Mouse (Mus musculus): ENCODE results near the gene Tsc22d1. TPM values are rescaled to one million over a fixed set of nuclear protein-coding genes. Genes with fewer than 3 reads are reported as not detected.
A peak's percentile ranks its signal among the peaks of the same experiment; 100 is the strongest.

Tsc22d1 gene
- polyA plus RNA-seq, 1 experiment from 2014 or later, result 96.2 TPM

GRCm38 (mm10) chr14:76520606-76521005 is 105.8 kb downstream of the Tsc22d1 start:
- no peaks in the 10 kb centered on the region for H3K27me3 ChIP-seq
- no peaks in the 10 kb centered on the region for H3K9me3 ChIP-seq (replicated peaks)
- H3K4me2 ChIP-seq, result peak overlapping the region; percentile 56
- peak overlapping the region; percentile 26 for H3K9ac ChIP-seq
- H3K4me3 ChIP-seq (replicated peaks), result no peak overlapping the region
- 18% methylated on average over 4 of the region's 4 CpGs for WGBS (ENCODE audit: insufficient replicate concordance)
- H3K4me1 ChIP-seq (replicated peaks), result peaks cover 65% of the 10 kb centered on the region
- H3K36me3 ChIP-seq (replicated peaks), result no peaks in the 10 kb centered on the region
- ATAC-seq (ENCODE audit: insufficient read depth), result peak; percentile 96
- peak overlapping the region; percentile 88 for H3K27ac ChIP-seq (replicated peaks)

GRCm38 (mm10) chr14:76521308-76521707 is 106.5 kb downstream of the Tsc22d1 start:
- Histone ChIP-seq H3K4me1 (replicated peaks) (peaks cover 59% of the 10 kb centered on the region), H3K36me3 (replicated peaks) (no peaks in the 10 kb centered on the region), H3K27me3 (no peaks in the 10 kb centered on the region), H3K4me3 (replicated peaks) (no peak overlapping the region), H3K9me3 (replicated peaks) (no peaks in the 10 kb centered on the region), H3K4me2 (no peak overlapping the region), H3K9ac (no peak overlapping the region), H3K27ac (replicated peaks) (peak overlapping the region; percentile 88)
- ATAC-seq (ENCODE audit: insufficient read depth), result no peak
- 80% methylated on average over 3 of the region's 3 CpGs for WGBS (ENCODE audit: insufficient replicate concordance)

- no peaks in the 10 kb centered on the region for H3K9me3 ChIP-seq (replicated peaks)
- no peak overlapping the region for H3K27ac ChIP-seq (replicated peaks)
- no peaks in the 10 kb centered on the region for H3K36me3 ChIP-seq (replicated peaks)
- no peak for ATAC-seq (ENCODE audit: insufficient read depth)
- WGBS (ENCODE audit: insufficient replicate concordance), result 85% methylated on average over 1 of the region's 1 CpGs
- H3K4me1 ChIP-seq (replicated peaks), result peaks cover 60% of the 10 kb centered on the region
- no peaks in the 10 kb centered on the region for H3K27me3 ChIP-seq
- no peak overlapping the region for H3K4me2 ChIP-seq
- H3K4me3 ChIP-seq (replicated peaks), result no peak overlapping the region
- H3K9ac ChIP-seq, result no peak overlapping the region
These were observed 108.6 kb downstream of the Tsc22d1 start for GRCm38 (mm10) chr14:76523344-76523743.

- Histone ChIP-seq H3K4me2 (no peak overlapping the region), H3K9ac (no peak overlapping the region), H3K9me3 (replicated peaks) (no peaks in the 10 kb centered on the region), H3K27me3 (no peaks in the 10 kb centered on the region), H3K36me3 (replicated peaks) (no peaks in the 10 kb centered on the region), H3K4me1 (replicated peaks) (peaks cover 70% of the 10 kb centered on the region), H3K27ac (replicated peaks) (0 out of 2 replicates have a peak overlapping the region, but pooled peaks have one; percentile 9), H3K4me3 (replicated peaks) (no peak overlapping the region)
- ATAC-seq (ENCODE audit: insufficient read depth), result no peak
- WGBS (ENCODE audit: insufficient replicate concordance), result 75% methylated on average over 6 of the region's 6 CpGs
These were observed 111.7 kb downstream of the Tsc22d1 start for GRCm38 (mm10) chr14:76526467-76526866.

GRCm38 (mm10) chr14:76527030-76527719 is 112.4 kb downstream of the Tsc22d1 start:
- Histone ChIP-seq H3K4me2 (no peak overlapping the region), H3K9ac (no peak overlapping the region), H3K4me3 (replicated peaks) (no peak overlapping the region), H3K27me3 (no peaks in the 10 kb centered on the region), H3K4me1 (replicated peaks) (peaks cover 70% of the 10 kb centered on the region), H3K9me3 (replicated peaks) (no peaks in the 10 kb centered on the region), H3K27ac (replicated peaks) (no peak overlapping the region), H3K36me3 (replicated peaks) (no peaks in the 10 kb centered on the region)
- ATAC-seq (ENCODE audit: insufficient read depth), result no peak
- WGBS (ENCODE audit: insufficient replicate concordance), result 91% methylated on average over 20 of the region's 20 CpGs

GRCm38 (mm10) chr14:76527758-76528313 is 113.1 kb downstream of the Tsc22d1 start:
- 53% methylated on average over 9 of the region's 9 CpGs for WGBS (ENCODE audit: insufficient replicate concordance)
- no peaks in the 10 kb centered on the region for H3K9me3 ChIP-seq (replicated peaks)
- H3K4me3 ChIP-seq (replicated peaks), result no peak overlapping the region
- H3K27ac ChIP-seq (replicated peaks), result no peak overlapping the region
- ATAC-seq (ENCODE audit: insufficient read depth), result no peak
- H3K27me3 ChIP-seq, result no peaks in the 10 kb centered on the region
- no peaks in the 10 kb centered on the region for H3K36me3 ChIP-seq (replicated peaks)
- no peak overlapping the region for H3K9ac ChIP-seq
- no peak overlapping the region for H3K4me2 ChIP-seq
- peaks cover 75% of the 10 kb centered on the region for H3K4me1 ChIP-seq (replicated peaks)

- no peaks in the 10 kb centered on the region for H3K36me3 ChIP-seq (replicated peaks)
- no peaks in the 10 kb centered on the region for H3K27me3 ChIP-seq
- H3K4me1 ChIP-seq (replicated peaks), result peaks cover 81% of the 10 kb centered on the region
- WGBS (ENCODE audit: insufficient replicate concordance), result 65% methylated on average over 5 of the region's 5 CpGs
- H3K27ac ChIP-seq (replicated peaks), result peak overlapping the region; percentile 43
- no peak overlapping the region for H3K9ac ChIP-seq
- H3K4me3 ChIP-seq (replicated peaks), result no peak overlapping the region
- no peaks in the 10 kb centered on the region for H3K9me3 ChIP-seq (replicated peaks)
- H3K4me2 ChIP-seq, result no peak overlapping the region
- ATAC-seq (ENCODE audit: insufficient read depth), result no peak
These were observed 113.9 kb downstream of the Tsc22d1 start for GRCm38 (mm10) chr14:76528641-76529040.

GRCm38 (mm10) chr14:76531027-76531660 is 116.4 kb downstream of the Tsc22d1 start:
- ATAC-seq (ENCODE audit: insufficient read depth), result 0 out of 2 replicates have a peak, but pooled peaks have one; percentile 12
- H3K9ac ChIP-seq, result peak overlapping the region; percentile 44
- H3K9me3 ChIP-seq (replicated peaks), result no peaks in the 10 kb centered on the region
- no peaks in the 10 kb centered on the region for H3K36me3 ChIP-seq (replicated peaks)
- H3K4me1 ChIP-seq (replicated peaks), result peaks cover 86% of the 10 kb centered on the region
- 60% methylated on average over 7 of the region's 7 CpGs for WGBS (ENCODE audit: insufficient replicate concordance)
- H3K4me2 ChIP-seq, result peak overlapping the region; percentile 78
- H3K27ac ChIP-seq (replicated peaks), result peak overlapping the region; percentile 93
- H3K27me3 ChIP-seq, result no peaks in the 10 kb centered on the region
- H3K4me3 ChIP-seq (replicated peaks), result peak overlapping the region; percentile 55

GRCm38 (mm10) chr14:76532257-76533169 is 117.8 kb downstream of the Tsc22d1 start:
- H3K9me3 ChIP-seq (replicated peaks), result no peaks in the 10 kb centered on the region
- peaks cover 91% of the 10 kb centered on the region for H3K4me1 ChIP-seq (replicated peaks)
- peak overlapping the region; percentile 93 for H3K27ac ChIP-seq (replicated peaks)
- peak overlapping the region; percentile 78 for H3K4me2 ChIP-seq
- H3K36me3 ChIP-seq (replicated peaks), result no peaks in the 10 kb centered on the region
- H3K4me3 ChIP-seq (replicated peaks), result peak overlapping the region; percentile 55
- H3K9ac ChIP-seq, result peak overlapping the region; percentile 60
- H3K27me3 ChIP-seq, result no peaks in the 10 kb centered on the region
- ATAC-seq (ENCODE audit: insufficient read depth), result peak; percentile 90
- WGBS (ENCODE audit: insufficient replicate concordance), result 13% methylated on average over 20 of the region's 20 CpGs

GRCm38 (mm10) chr14:76533170-76533815 is 118.5 kb downstream of the Tsc22d1 start:
- H3K4me1 ChIP-seq (replicated peaks), result peaks cover 85% of the 10 kb centered on the region
- peak overlapping the region; percentile 60 for H3K9ac ChIP-seq
- 6% methylated on average over 10 of the region's 10 CpGs for WGBS (ENCODE audit: insufficient replicate concordance)
- peak overlapping the region; percentile 93 for H3K27ac ChIP-seq (replicated peaks)
- H3K36me3 ChIP-seq (replicated peaks), result no peaks in the 10 kb centered on the region
- ATAC-seq (ENCODE audit: insufficient read depth), result peak; percentile 63
- peak overlapping the region; percentile 78 for H3K4me2 ChIP-seq
- H3K4me3 ChIP-seq (replicated peaks), result peak overlapping the region; percentile 55
- no peaks in the 10 kb centered on the region for H3K9me3 ChIP-seq (replicated peaks)
- H3K27me3 ChIP-seq, result no peaks in the 10 kb centered on the region

Data from liver, embryonic 15.5 days (tissue).